Mouse (Mus musculus): ENCODE measurements around the gene Adck1.

Gene Adck1

GRCm38 (mm10) chr12:88398658-88399057 is 38.3 kb downstream of the Adck1 start:
- Histone ChIP-seq H3K27me3 (ENCODE audit: control insufficient read depth, insufficient read depth, low read length, poor library complexity, severe bottlenecking) (no peaks in the 10 kb centered on the region), H3K36me3 (ENCODE audit: control insufficient read depth, insufficient read depth, low read length, poor library complexity, severe bottlenecking) (no peaks in the 10 kb centered on the region)
- no peak for DNase-seq (ENCODE audit: low read depth, low spot score)

DNA sequence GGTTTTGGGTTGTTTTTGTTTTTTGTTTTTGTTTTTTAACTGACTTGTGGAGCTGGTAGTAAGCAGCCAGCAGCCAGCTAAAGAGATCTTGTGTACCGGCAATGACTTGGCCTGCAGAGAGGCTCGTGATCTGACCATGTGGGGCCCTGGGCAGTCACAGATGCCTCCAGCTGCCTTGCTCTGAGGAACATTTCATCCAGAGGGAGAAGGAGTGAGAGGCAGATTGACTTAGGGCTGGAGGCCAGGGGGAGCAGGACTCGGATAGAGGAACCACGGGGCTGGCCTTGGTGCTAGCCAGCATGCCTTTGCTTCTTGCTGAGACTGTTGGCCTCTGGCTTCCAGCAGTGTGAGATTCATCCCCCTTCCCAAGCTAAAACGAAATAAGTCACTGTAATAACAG is 43.2 kb downstream of the Adck1 start:
- Histone ChIP-seq H3K36me3 (ENCODE audit: control insufficient read depth, insufficient read depth, low read length, poor library complexity, severe bottlenecking) (no peaks in the 10 kb centered on the region), H3K27me3 (ENCODE audit: control insufficient read depth, insufficient read depth, low read length, poor library complexity, severe bottlenecking) (no peaks in the 10 kb centered on the region)
- DNase-seq (ENCODE audit: low read depth, low spot score): no peak

DNA sequence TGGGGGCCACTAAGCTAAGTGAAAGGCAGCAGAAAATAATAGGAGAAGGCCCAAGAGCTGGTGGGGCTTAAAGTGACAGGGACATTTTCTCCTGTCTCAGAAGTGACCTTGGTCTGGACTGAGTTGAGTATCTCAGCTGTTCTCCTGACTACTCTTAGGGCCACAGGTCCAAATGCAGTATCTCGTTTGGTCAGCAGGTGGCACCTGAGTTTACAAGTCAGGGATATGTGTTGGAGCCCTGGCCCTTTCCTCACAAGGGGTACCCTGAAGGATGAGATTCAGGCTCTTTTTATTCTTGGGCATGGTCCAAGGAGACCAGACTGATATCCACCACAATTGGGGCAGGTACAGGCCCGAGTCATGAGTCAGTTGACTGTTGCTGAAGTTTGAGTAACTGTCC is 44.8 kb downstream of the Adck1 start:
- DNase-seq (ENCODE audit: low read depth, low spot score): peak; percentile 51
- Histone ChIP-seq H3K36me3 (ENCODE audit: control insufficient read depth, insufficient read depth, low read length, poor library complexity, severe bottlenecking) (no peaks in the 10 kb centered on the region), H3K27me3 (ENCODE audit: control insufficient read depth, insufficient read depth, low read length, poor library complexity, severe bottlenecking) (no peaks in the 10 kb centered on the region)

GRCm38 (mm10) chr12:88407996-88408322 is 47.6 kb downstream of the Adck1 start:
- Histone ChIP-seq H3K36me3 (ENCODE audit: control insufficient read depth, insufficient read depth, low read length, poor library complexity, severe bottlenecking) (no peaks in the 10 kb centered on the region), H3K27me3 (ENCODE audit: control insufficient read depth, insufficient read depth, low read length, poor library complexity, severe bottlenecking) (no peaks in the 10 kb centered on the region)
- DNase-seq (ENCODE audit: low read depth, low spot score): no peak

- no peaks in the 10 kb centered on the region for H3K27me3 ChIP-seq (ENCODE audit: control insufficient read depth, insufficient read depth, low read length, poor library complexity, severe bottlenecking)
- DNase-seq (ENCODE audit: low read depth, low spot score): no peak
- H3K36me3 ChIP-seq (ENCODE audit: control insufficient read depth, insufficient read depth, low read length, poor library complexity, severe bottlenecking): no peaks in the 10 kb centered on the region
Observed at GRCm38 (mm10) chr12:88408323-88409047, 48.1 kb downstream of the Adck1 start.

DNA sequence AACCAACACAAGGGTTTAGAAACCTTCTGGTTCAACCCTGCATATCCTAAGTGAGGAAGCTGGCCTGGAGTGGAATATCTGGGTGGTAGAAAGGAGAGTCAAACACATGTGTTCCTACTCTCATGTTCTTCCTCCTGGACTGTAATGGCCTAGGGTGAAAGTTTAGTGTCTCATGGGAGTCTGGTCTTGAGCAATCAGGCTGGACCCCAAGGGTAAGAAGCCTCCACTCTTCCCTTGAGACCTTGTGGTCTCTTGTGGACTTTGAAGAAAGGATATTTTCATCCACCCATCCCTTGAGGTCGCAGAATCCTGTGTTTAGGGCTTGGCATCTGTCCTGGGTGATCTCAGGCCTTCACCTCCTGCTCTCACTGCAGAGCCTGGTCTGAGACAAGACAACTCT is 52.9 kb downstream of the Adck1 start:
- Histone ChIP-seq H3K36me3 (ENCODE audit: control insufficient read depth, insufficient read depth, low read length, poor library complexity, severe bottlenecking) (no peaks in the 10 kb centered on the region), H3K27me3 (ENCODE audit: control insufficient read depth, insufficient read depth, low read length, poor library complexity, severe bottlenecking) (no peaks in the 10 kb centered on the region)
- DNase-seq (ENCODE audit: low read depth, low spot score): no peak

- no peaks in the 10 kb centered on the region for H3K27me3 ChIP-seq (ENCODE audit: control insufficient read depth, insufficient read depth, low read length, poor library complexity, severe bottlenecking)
- DNase-seq (ENCODE audit: low read depth, low spot score): no peak
- no peaks in the 10 kb centered on the region for H3K36me3 ChIP-seq (ENCODE audit: control insufficient read depth, insufficient read depth, low read length, poor library complexity, severe bottlenecking)
Observed at GRCm38 (mm10) chr12:88419912-88420621, 59.7 kb downstream of the Adck1 start.

DNA sequence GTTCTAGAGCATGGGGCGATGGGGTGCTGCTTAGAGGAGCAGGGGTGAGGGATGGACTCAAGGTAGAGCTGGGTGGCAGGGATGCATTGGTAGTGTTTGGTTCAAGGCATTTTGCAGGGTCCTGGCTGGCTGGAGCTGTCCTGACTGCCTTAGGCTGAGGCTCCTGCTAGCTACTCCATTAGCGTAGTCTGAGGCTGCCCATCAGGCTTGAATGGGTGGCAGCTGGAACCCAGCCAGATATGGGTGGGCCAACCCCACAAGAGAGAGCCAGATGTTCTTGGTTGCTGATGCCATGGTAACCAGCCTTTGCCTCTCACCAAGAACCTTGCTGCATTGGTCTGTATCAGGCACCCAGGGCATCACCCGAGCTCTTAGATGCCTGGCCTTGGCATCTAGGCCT is 66.6 kb downstream of the Adck1 start:
- no peaks in the 10 kb centered on the region for H3K27me3 ChIP-seq (ENCODE audit: control insufficient read depth, insufficient read depth, low read length, poor library complexity, severe bottlenecking)
- no peak for DNase-seq (ENCODE audit: low read depth, low spot score)
- no peaks in the 10 kb centered on the region for H3K36me3 ChIP-seq (ENCODE audit: control insufficient read depth, insufficient read depth, low read length, poor library complexity, severe bottlenecking)

- H3K27me3 ChIP-seq (ENCODE audit: control insufficient read depth, insufficient read depth, low read length, poor library complexity, severe bottlenecking): no peaks in the 10 kb centered on the region
- DNase-seq (ENCODE audit: low read depth, low spot score): no peak
- no peaks in the 10 kb centered on the region for H3K36me3 ChIP-seq (ENCODE audit: control insufficient read depth, insufficient read depth, low read length, poor library complexity, severe bottlenecking)
Observed at GRCm38 (mm10) chr12:88428735-88429134, 68.4 kb downstream of the Adck1 start.

DNA sequence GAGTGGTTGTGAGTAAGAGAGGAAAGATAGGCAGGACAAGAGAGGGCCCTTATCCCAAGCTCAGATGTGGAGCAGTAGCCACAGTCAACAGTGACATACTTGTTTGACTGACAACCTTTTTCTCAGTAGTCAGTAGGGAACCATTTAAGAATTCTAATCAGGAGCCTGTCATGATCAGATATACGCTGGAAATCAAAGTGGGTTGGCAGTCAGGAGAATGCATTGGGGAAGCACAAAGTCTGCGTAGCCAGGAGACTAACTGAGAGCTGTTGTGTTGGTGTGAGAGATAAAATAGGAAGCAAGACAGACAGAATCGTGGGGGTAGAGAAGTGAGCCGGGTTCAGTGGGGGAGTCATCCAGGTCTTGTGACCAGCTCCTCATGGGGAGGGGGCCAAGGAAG is 71.9 kb downstream of the Adck1 start:
- no peaks in the 10 kb centered on the region for H3K36me3 ChIP-seq (ENCODE audit: control insufficient read depth, insufficient read depth, low read length, poor library complexity, severe bottlenecking)
- DNase-seq (ENCODE audit: low read depth, low spot score): no peak
- H3K27me3 ChIP-seq (ENCODE audit: control insufficient read depth, insufficient read depth, low read length, poor library complexity, severe bottlenecking): no peaks in the 10 kb centered on the region

DNA sequence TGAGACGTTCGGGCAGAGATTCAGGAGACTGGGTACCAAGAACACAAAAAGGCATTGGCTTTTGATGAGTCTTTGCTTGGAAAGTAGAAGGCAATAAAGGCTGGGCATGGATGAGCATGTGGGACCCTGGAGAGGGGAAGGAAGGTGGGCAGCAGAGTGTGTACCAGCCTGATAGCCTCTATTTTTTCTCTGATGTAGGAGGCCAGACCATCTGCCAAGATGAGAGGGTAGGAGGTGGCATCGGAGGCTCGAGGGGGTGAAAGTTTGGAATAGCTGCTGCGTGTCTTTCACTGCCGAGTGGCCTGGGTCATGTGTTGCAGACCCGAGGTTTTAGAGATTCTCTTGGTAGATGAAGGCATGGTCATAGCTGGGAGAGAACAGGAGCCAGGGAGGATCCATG is 72.8 kb downstream of the Adck1 start:
- Histone ChIP-seq H3K36me3 (ENCODE audit: control insufficient read depth, insufficient read depth, low read length, poor library complexity, severe bottlenecking) (no peaks in the 10 kb centered on the region), H3K27me3 (ENCODE audit: control insufficient read depth, insufficient read depth, low read length, poor library complexity, severe bottlenecking) (no peaks in the 10 kb centered on the region)
- no peak for DNase-seq (ENCODE audit: low read depth, low spot score)

- peak; percentile 18 for DNase-seq (ENCODE audit: low read depth, low spot score)
- Histone ChIP-seq H3K36me3 (ENCODE audit: control insufficient read depth, insufficient read depth, low read length, poor library complexity, severe bottlenecking) (no peaks in the 10 kb centered on the region), H3K27me3 (ENCODE audit: control insufficient read depth, insufficient read depth, low read length, poor library complexity, severe bottlenecking) (no peaks in the 10 kb centered on the region)
Observed at GRCm38 (mm10) chr12:88436962-88437750, 76.8 kb downstream of the Adck1 start.

DNA sequence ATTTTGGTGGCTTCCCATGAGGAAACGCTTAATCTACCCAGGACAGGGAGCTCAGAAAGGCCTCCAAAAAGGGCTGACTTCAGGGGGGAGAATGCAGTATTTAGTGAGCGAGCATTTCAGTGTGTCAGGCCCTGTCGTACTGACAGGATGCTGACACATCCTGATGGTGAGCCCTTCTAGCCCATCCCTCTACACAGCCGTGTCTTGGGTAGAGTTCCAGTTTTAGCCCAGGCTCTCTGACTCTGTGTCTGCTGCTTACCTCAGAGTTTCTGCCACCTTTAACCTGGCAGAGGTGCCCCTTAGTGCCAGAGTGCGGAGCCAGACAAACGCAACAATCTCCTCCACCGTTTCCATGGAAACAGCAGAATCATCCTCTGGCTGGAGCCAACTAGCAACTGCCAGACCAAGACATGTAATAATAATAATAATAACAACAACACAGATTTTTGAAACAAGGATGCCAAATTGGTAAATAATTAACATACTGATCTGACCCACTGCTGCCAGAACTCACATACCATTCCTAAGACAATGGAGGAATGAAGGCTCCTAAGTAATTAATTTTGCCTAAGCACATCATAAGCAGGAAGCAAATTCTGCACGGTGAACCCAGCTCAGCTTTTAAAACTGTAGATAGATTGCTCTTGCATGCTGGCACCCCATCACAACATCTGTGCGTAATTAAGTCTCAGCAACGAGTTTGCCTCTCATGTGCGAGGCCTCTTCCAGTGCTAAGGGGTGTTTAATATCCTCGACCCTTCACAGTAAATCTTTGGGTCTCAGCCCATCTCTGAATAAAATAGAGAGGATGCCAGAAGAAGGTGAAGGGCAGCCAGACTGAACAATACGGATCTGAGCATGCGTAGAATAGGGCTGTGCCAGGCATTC is 81.8 kb downstream of the Adck1 start:
- no peak for DNase-seq (ENCODE audit: low read depth, low spot score)
- H3K36me3 ChIP-seq (ENCODE audit: control insufficient read depth, insufficient read depth, low read length, poor library complexity, severe bottlenecking): peaks cover 2% of the 10 kb centered on the region; the same call in 1 of the 2 replicates
- no peaks in the 10 kb centered on the region for H3K27me3 ChIP-seq (ENCODE audit: control insufficient read depth, insufficient read depth, low read length, poor library complexity, severe bottlenecking)

DNA sequence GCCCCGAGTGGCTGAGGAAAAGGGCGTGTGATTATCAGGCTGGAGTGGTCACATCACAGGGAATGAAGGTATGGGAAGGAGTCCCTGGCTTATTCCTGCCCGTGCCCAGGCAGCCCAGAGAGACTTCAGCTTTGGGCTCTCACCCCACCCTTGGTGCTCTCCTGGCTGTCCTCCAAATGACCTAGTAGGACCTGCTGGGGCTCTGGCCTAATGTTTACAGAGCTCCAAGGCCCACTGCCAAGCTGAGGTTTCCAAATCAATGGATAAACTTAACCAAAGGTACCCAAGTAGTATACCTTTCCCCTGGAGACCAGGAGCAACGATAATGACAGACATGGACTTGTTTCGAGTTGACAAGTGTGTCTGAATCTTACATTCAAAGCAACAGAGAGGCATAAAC is 83.7 kb downstream of the Adck1 start:
- no peaks in the 10 kb centered on the region for H3K27me3 ChIP-seq (ENCODE audit: control insufficient read depth, insufficient read depth, low read length, poor library complexity, severe bottlenecking)
- H3K36me3 ChIP-seq (ENCODE audit: control insufficient read depth, insufficient read depth, low read length, poor library complexity, severe bottlenecking): peaks cover 5% of the 10 kb centered on the region
- no peak for DNase-seq (ENCODE audit: low read depth, low spot score)
